Mouse (Mus musculus) heart, postnatal 0 days (tissue): Measurements from ENCODE around the gene Mlh3. TPM values are rescaled to one million over a fixed set of nuclear protein-coding genes. Genes with fewer than 3 reads are reported as not detected.

Experiments
- ATAC-seq: fragments of 200-750 bp; cut with Nextera tagmentation; 2 replicates; pipeline ENCODE4 v1.8.0; 2017; ENCODE audit warnings: low read depth, moderate number of reproducible peaks, moderate library complexity; ENCODE audit not compliant: insufficient read depth
- DNase-seq: peaks from one replicate; pipeline ENCODE4 v3.0.0-alpha.2; 2016; ENCODE audit warnings: low spot score
- H3K27ac ChIP-seq: fragments of 300-500 bp; sonication (generic); 2 replicates; pipeline ENCODE4 v1.5.1; 2014; ENCODE audit warnings: low read depth, mild to moderate bottlenecking
- H3K27me3 ChIP-seq: fragments of 300-500 bp; sonication (generic); 2 replicates; pipeline ENCODE4 v1.6.1; 2014; ENCODE audit warnings: low read length, mixed read lengths; ENCODE audit not compliant: control insufficient read depth, insufficient read depth
- H3K36me3 ChIP-seq: fragments of 300-500 bp; sonication (generic); replicated peaks from 2 replicates; pipeline ENCODE4 v1.6.1; 2014; ENCODE audit warnings: low read length, mixed read lengths; ENCODE audit not compliant: control insufficient read depth, insufficient read depth
- H3K4me1 ChIP-seq: fragments of 300-500 bp; sonication (generic); 2 replicates; pipeline ENCODE4 v1.6.1; 2014; ENCODE audit warnings: antibody characterized with exemption; ENCODE audit not compliant: control insufficient read depth, insufficient read depth
- H3K4me2 ChIP-seq: fragments of 300-500 bp; sonication (generic); 2 replicates; pipeline ENCODE4 v1.6.1; 2014; ENCODE audit warnings: low read depth, mild to moderate bottlenecking, low read length, moderate library complexity
- H3K4me3 ChIP-seq: fragments of 300-500 bp; sonication (generic); 2 replicates; pipeline ENCODE4 v1.5.1; 2014; ENCODE audit warnings: low read depth, low read length
- H3K9ac ChIP-seq: fragments of 300-500 bp; sonication (generic); replicated peaks from 2 replicates; pipeline ENCODE4 v1.6.1; 2014; ENCODE audit warnings: low read depth, low read length, mixed read lengths
- H3K9me3 ChIP-seq: fragments of 300-500 bp; sonication (generic); replicated peaks from 2 replicates; pipeline ENCODE4 v1.6.1; 2016; ENCODE audit warnings: low read length; ENCODE audit not compliant: control insufficient read depth
- CTCF ChIP-seq: IDR thresholded peaks from 2 replicates; pipeline ENCODE4 v1.5.1; 2016; ENCODE audit warnings: antibody characterized with exemption, control low read depth, low read depth
- EP300 ChIP-seq: IDR thresholded peaks from 2 replicates; pipeline ENCODE4 v1.6.1; 2016; ENCODE audit warnings: antibody characterized with exemption, low read depth
- WGBS: fragments of 180-500 bp; shearing (Covaris S2); extraction: QIAGEN DNeasy Blood & Tissue Kit; methylation state at CpG from one replicate; pipeline ENCODE4 v1.1.7; 2014; 5-methylcytosine and 5-hydroxymethylcytosine counted together
- polyA plus RNA-seq: library from polyadenylated mRNA; unstranded; fragments of >200 nt; fragmentation: Nextera tagmentation; extraction: Ambion mirVana; gene quantifications from 2 replicates; pipeline ENCODE4 v1.2.1, GENCODE M21; 2015
- total RNA-seq: library from RNA; depleted of rRNA; stranded (reverse); fragments of >200 nt; gene quantifications from 2 replicates; pipeline ENCODE4 v1.2.3, GENCODE M21; 2014; ENCODE audit warnings: low replicate concordance

The Mlh3 gene
- total and polyA plus RNA-seq, 2 experiments from 2014 or later, result 5.0 to 8.6 TPM

DNA sequence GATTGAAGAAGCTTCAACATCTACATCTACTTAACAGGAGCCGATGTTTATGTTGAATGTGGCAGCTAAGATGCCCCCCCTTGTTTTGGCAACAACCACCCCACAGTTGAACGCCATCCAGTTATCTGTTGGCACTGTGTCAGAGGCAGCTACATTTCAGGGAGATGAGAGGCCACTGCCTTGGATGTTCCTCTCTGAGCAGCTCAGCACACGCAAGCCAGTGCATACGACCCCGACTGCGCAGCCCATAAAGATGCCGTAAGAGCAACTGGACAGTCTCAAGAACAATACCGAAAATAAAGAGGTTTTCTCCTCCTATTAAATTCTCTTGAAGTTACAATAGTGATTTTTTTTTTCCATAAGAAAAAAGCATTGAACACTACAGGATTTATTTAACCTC lies 5.9 kb downstream of the Mlh3 start:
- no peaks in the 10 kb centered on the region for H3K27me3 ChIP-seq
- no peak for ATAC-seq

DNA sequence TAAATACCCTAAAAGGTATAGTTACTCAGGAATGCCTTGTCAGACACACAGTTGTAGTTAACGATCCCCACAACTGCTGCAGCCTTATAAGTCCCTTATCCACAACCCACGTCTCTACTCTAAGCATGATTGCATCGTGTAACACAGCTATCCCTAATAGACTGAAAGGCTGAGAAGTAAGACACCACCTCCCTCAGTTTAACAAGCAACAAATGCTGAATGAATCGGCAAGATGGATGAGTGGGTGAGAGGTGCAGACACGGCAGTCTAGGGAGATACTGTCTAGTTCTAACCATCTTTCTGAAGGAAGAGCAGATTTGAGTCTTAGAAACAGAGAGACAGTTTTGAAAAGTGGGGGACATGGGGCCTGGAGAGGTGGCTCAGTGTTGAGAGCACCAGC lies 7.2 kb downstream of the Mlh3 start:
- ATAC-seq, result no peak
- no peak overlapping the region for H3K27ac ChIP-seq
- TF ChIP-seq EP300 (no peak), CTCF (no peak)

More for the DNA sequence above, 5.9 kb downstream of the Mlh3 start:
- TF ChIP-seq CTCF (no peak), EP300 (no peak)
- Histone ChIP-seq H3K36me3 (0 out of 2 replicates have a peak, but pooled peaks cover 9% of the 10 kb centered on the region), H3K4me3 (no peak overlapping the region), H3K9me3 (no peaks in the 10 kb centered on the region), H3K27ac (no peak overlapping the region), H3K4me2 (no peak overlapping the region), H3K4me1 (peaks cover 6% of the 10 kb centered on the region; the same call in 1 of the 2 replicates), H3K9ac (no peak overlapping the region)
- no peak for DNase-seq
- WGBS, result 54% methylated on average over 8 of the region's 8 CpGs

DNA sequence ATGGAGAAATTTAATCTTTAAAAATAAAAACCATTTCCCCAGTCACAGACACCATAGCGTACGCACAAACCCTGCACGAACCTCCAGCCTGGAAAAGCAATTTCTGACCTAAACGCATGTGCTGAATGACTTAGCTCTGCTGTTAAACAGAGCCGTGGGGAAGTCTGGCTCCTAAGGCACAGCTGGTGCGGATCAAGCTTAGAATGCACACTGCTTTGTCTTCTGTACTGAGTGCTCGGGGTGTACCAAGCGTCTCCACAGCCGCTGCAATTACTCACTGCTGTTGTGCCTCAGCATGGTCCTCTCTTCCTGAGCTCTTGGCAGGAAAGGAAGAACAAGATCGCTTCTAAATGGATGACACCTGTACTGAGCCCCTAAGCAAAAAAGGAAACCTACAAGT lies 7.9 kb downstream of the Mlh3 start:
- no peak overlapping the region for H3K4me2 ChIP-seq
- TF ChIP-seq EP300 (no peak), CTCF (no peak)
- H3K27ac ChIP-seq, result no peak overlapping the region
- peaks cover 6% of the 10 kb centered on the region; the same call in 1 of the 2 replicates for H3K4me1 ChIP-seq
- H3K9ac ChIP-seq, result no peak overlapping the region
- peak; percentile 25 for DNase-seq
- 70% methylated on average over 10 of the region's 10 CpGs for WGBS
- ATAC-seq, result no peak; the same call in 1 of the 2 replicates
- no peaks in the 10 kb centered on the region for H3K27me3 ChIP-seq
- no peaks in the 10 kb centered on the region for H3K9me3 ChIP-seq
- 0 out of 2 replicates have a peak, but pooled peaks cover 18% of the 10 kb centered on the region for H3K36me3 ChIP-seq
- H3K4me3 ChIP-seq, result no peak overlapping the region

More for the DNA sequence above, 7.2 kb downstream of the Mlh3 start:
- no peak overlapping the region for H3K4me3 ChIP-seq
- H3K4me1 ChIP-seq, result peaks cover 6% of the 10 kb centered on the region; the same call in 1 of the 2 replicates
- DNase-seq, result no peak
- 0 out of 2 replicates have a peak, but pooled peaks cover 18% of the 10 kb centered on the region for H3K36me3 ChIP-seq
- 77% methylated on average over 5 of the region's 5 CpGs for WGBS
- H3K27me3 ChIP-seq, result no peaks in the 10 kb centered on the region
- H3K9me3 ChIP-seq, result no peaks in the 10 kb centered on the region
- no peak overlapping the region for H3K4me2 ChIP-seq
- no peak overlapping the region for H3K9ac ChIP-seq

DNA sequence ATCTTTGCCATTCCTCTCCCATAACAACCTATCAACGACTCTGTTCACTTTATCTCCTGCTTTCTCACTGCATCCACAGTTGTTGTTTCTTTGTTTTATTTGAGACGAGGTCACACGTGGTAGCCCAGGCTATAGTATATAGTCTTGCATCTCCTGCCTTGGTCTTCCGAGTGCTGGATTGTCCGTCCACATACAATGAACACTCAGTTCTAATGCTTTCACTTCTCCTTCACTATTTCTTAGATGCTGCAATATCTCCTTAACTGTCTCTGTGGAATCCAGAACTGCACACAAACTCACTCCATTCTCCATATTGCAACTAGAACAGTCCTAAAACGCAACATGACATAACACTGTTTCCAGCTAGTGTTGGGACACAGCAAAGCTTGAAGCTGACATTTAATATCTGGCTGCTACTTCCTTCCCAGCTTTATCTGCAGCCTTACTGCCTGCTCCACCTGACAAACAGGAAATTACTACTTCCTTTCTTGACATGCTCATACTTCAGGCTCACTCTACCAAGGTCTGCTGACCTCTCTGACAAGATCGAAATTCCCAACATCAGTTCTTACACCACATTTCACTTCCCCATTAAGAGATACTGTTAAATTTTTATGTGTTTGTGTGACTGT lies 13.3 kb downstream of the Mlh3 start:
- peak overlapping the region; percentile 59 for H3K27ac ChIP-seq
- TF ChIP-seq EP300 (no peak), CTCF (no peak)
- no peak overlapping the region for H3K9ac ChIP-seq
- H3K4me2 ChIP-seq, result no peak overlapping the region; the same call in 1 of the 2 replicates
- no peaks in the 10 kb centered on the region for H3K4me1 ChIP-seq
- ATAC-seq, result 0 out of 2 replicates have a peak, but pooled peaks have one; percentile 53
- DNase-seq, result peak; percentile 39
- H3K9me3 ChIP-seq, result no peaks in the 10 kb centered on the region
- H3K4me3 ChIP-seq, result no peak overlapping the region
- 0 out of 2 replicates have a peak, but pooled peaks cover 18% of the 10 kb centered on the region for H3K36me3 ChIP-seq
- 54% methylated on average over 7 of the region's 7 CpGs for WGBS
- no peaks in the 10 kb centered on the region for H3K27me3 ChIP-seq

GRCm38 (mm10) chr12:85256074-85256751 lies 14.2 kb downstream of the Mlh3 start:
- no peaks in the 10 kb centered on the region for H3K9me3 ChIP-seq
- DNase-seq (peak; percentile 7), ATAC-seq (0 out of 2 replicates have a peak, but pooled peaks have one; percentile 27)
- TF ChIP-seq EP300, result no peak
- no peak for TF ChIP-seq CTCF
- H3K27ac ChIP-seq, result peak overlapping the region; percentile 59
- H3K36me3 ChIP-seq, result 0 out of 2 replicates have a peak, but pooled peaks cover 18% of the 10 kb centered on the region
- no peak overlapping the region for H3K4me3 ChIP-seq
- WGBS, result 57% methylated on average over 7 of the region's 7 CpGs
- no peak overlapping the region for H3K9ac ChIP-seq
- no peak overlapping the region for H3K4me2 ChIP-seq
- no peaks in the 10 kb centered on the region for H3K27me3 ChIP-seq
- no peaks in the 10 kb centered on the region for H3K4me1 ChIP-seq
